Mouse (Mus musculus): Measurements from ENCODE around the gene Sort1.

DNA sequence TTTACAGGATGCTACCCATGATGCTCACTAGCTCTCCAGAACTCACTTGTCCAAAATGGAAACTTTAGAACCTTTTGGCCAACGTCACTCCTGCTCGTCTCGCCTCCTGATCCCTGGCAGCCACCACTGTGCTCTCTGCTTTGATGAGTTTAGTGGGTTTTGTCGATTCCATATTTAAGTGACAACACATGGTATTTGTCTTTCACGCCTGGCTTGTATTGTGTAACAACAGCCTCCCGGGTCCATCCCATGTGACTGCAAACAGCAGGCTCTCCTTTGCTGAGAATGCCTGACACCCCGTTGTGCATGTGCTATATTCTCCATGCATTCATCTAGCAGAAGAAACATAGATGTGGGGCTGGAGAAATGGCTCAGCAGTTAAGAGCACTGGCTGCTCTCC, 58.3 kb downstream of the Sort1 start:
- TF ChIP-seq CTCF (IDR thresholded peaks at IDR 0.05; ENCODE audit: borderline replicate concordance, insufficient read depth, low read length): no peak
- TF ChIP-seq POLR2A (IDR thresholded peaks at IDR 0.05; ENCODE audit: low read depth, low read length): no peak

Data from embryonic fibroblast, embryonic 13.5 days (primary cell).